Mouse (Mus musculus) embryonic facial prominence, embryonic 14.5 days (tissue): Measurements from ENCODE around the gene Cda. TPM values are rescaled to one million over a fixed set of nuclear protein-coding genes. Genes with fewer than 3 reads are reported as not detected.
A peak's percentile ranks its signal among the peaks of the same experiment; 100 is the strongest.
"Not testable (repeated sequence)": the region's sequence is repeated elsewhere in the genome, so short reads cannot be mapped to it uniquely, and the experiment has no call there.

Experiments used
- ATAC-seq: fragments of 200-750 bp; cut with Nextera tagmentation; 2 replicates; pipeline ENCODE4 v1.8.0; 2017; ENCODE audit warnings: low read depth, moderate number of reproducible peaks, moderate TSS enrichment
- DNase-seq: peaks from one replicate; pipeline ENCODE4 v3.0.0-alpha.2; 2015; ENCODE audit warnings: low spot score
- H3K27ac ChIP-seq: fragments of 300-500 bp; sonication (generic); replicated peaks from 2 replicates; pipeline ENCODE4 v1.5.1; 2014; ENCODE audit warnings: low read depth, mild to moderate bottlenecking, low read length, moderate library complexity
- H3K27me3 ChIP-seq: fragments of 300-500 bp; sonication (generic); replicated peaks from 2 replicates; pipeline ENCODE4 v1.6.1; 2014; ENCODE audit warnings: low read length; ENCODE audit not compliant: control insufficient read depth, insufficient read depth
- H3K36me3 ChIP-seq: fragments of 300-500 bp; sonication (generic); 2 replicates; pipeline ENCODE4 v1.6.1; 2014; ENCODE audit warnings: low read length, mixed read lengths; ENCODE audit not compliant: control insufficient read depth, insufficient read depth
- H3K4me1 ChIP-seq: fragments of 300-500 bp; sonication (generic); 2 replicates; pipeline ENCODE4 v1.6.1; 2014; ENCODE audit warnings: antibody characterized with exemption, low read length; ENCODE audit not compliant: control insufficient read depth, insufficient read depth
- H3K4me2 ChIP-seq: fragments of 300-500 bp; sonication (generic); 2 replicates; pipeline ENCODE4 v1.6.1; 2014; ENCODE audit warnings: low read depth, mild to moderate bottlenecking, low read length, moderate library complexity, mixed read lengths
- H3K4me3 ChIP-seq: fragments of 300-500 bp; sonication (generic); 2 replicates; pipeline ENCODE4 v1.5.1; 2014; ENCODE audit warnings: low read depth, mild to moderate bottlenecking, low read length
- H3K9ac ChIP-seq: fragments of 300-500 bp; sonication (generic); 2 replicates; pipeline ENCODE4 v1.6.1; 2014; ENCODE audit warnings: low read depth, mild to moderate bottlenecking, low read length, moderate library complexity, mixed read lengths
- H3K9me3 ChIP-seq: fragments of 300-500 bp; sonication (generic); 2 replicates; pipeline ENCODE4 v1.6.1; 2016; ENCODE audit warnings: low read length; ENCODE audit not compliant: control insufficient read depth
- WGBS: fragments of 180-500 bp; shearing (Covaris S2); extraction: QIAGEN DNeasy Blood & Tissue Kit; methylation state at CpG from one replicate; pipeline ENCODE4 v1.1.7; 2014; 5-methylcytosine and 5-hydroxymethylcytosine counted together
- polyA plus RNA-seq: library from polyadenylated mRNA; unstranded; fragments of >200 nt; fragmentation: Nextera tagmentation; extraction: Ambion mirVana; gene quantifications from 2 replicates; pipeline ENCODE4 v1.2.1, GENCODE M21; 2014

Cda gene
- polyA plus RNA-seq, 1 experiment from 2014 or later, result 6.3 TPM

GRCm38 (mm10) chr4:138335036-138335435 lies 32.8 kb downstream of the Cda start:
- 83% methylated on average over 12 of the region's 12 CpGs for WGBS
- ATAC-seq, result no peak

GRCm38 (mm10) chr4:138333135-138333534 lies 34.7 kb downstream of the Cda start:
- Histone ChIP-seq H3K27me3 (0 out of 2 replicates have a peak, but pooled peaks cover 5% of the 10 kb centered on the region), H3K4me3 (no peak overlapping the region), H3K4me2 (no peak overlapping the region), H3K9me3 (no peaks in the 10 kb centered on the region), H3K27ac (no peak overlapping the region), H3K36me3 (no peaks in the 10 kb centered on the region), H3K4me1 (no peaks in the 10 kb centered on the region), H3K9ac (no peak overlapping the region)
- no peak for ATAC-seq
- no peak for DNase-seq
- 79% methylated on average over 4 of the region's 4 CpGs for WGBS

More at GRCm38 (mm10) chr4:138335036-138335435, 32.8 kb downstream of the Cda start:
- 0 out of 2 replicates have a peak, but pooled peaks cover 5% of the 10 kb centered on the region for H3K27me3 ChIP-seq
- H3K27ac ChIP-seq, result no peak overlapping the region
- H3K36me3 ChIP-seq, result no peaks in the 10 kb centered on the region
- H3K4me2 ChIP-seq, result no peak overlapping the region
- H3K9ac ChIP-seq, result no peak overlapping the region
- DNase-seq, result no peak
- no peak overlapping the region for H3K4me3 ChIP-seq
- no peaks in the 10 kb centered on the region for H3K9me3 ChIP-seq
- H3K4me1 ChIP-seq, result no peaks in the 10 kb centered on the region

GRCm38 (mm10) chr4:138331647-138332046 lies 36.1 kb downstream of the Cda start:
- Histone ChIP-seq H3K4me2 (no peak overlapping the region), H3K27ac (no peak overlapping the region), H3K9me3 (no peaks in the 10 kb centered on the region), H3K36me3 (no peaks in the 10 kb centered on the region), H3K4me1 (no peaks in the 10 kb centered on the region), H3K27me3 (0 out of 2 replicates have a peak, but pooled peaks cover 5% of the 10 kb centered on the region), H3K4me3 (no peak overlapping the region), H3K9ac (no peak overlapping the region)
- 80% methylated on average over 9 of the region's 9 CpGs for WGBS
- no peak for DNase-seq
- no peak for ATAC-seq

GRCm38 (mm10) chr4:138330264-138330671 lies 37.5 kb downstream of the Cda start:
- ATAC-seq (peak; percentile 66), DNase-seq (peak; percentile 85)
- H3K27ac ChIP-seq, result no peak overlapping the region
- H3K9me3 ChIP-seq, result no peaks in the 10 kb centered on the region
- 12% methylated on average over 15 of the region's 15 CpGs for WGBS
- H3K27me3 ChIP-seq, result 0 out of 2 replicates have a peak, but pooled peaks cover 5% of the 10 kb centered on the region
- H3K4me3 ChIP-seq, result no peak overlapping the region
- no peaks in the 10 kb centered on the region for H3K4me1 ChIP-seq
- H3K9ac ChIP-seq, result no peak overlapping the region
- no peak overlapping the region for H3K4me2 ChIP-seq
- H3K36me3 ChIP-seq, result no peaks in the 10 kb centered on the region

- no peak for ATAC-seq
- Histone ChIP-seq H3K4me1 (no peaks in the 10 kb centered on the region), H3K27me3 (0 out of 2 replicates have a peak, but pooled peaks cover 5% of the 10 kb centered on the region), H3K9ac (0 out of 2 replicates have a peak overlapping the region, but pooled peaks have one; percentile 5), H3K36me3 (no peaks in the 10 kb centered on the region), H3K9me3 (no peaks in the 10 kb centered on the region), H3K4me3 (peak overlapping the region; percentile 27), H3K27ac (peak overlapping the region; percentile 34; the same call in 1 of the 2 replicates), H3K4me2 (peak overlapping the region; percentile 46)
- DNase-seq, result no peak
- 67% methylated on average over 7 of the region's 7 CpGs for WGBS
Measured at GRCm38 (mm10) chr4:138327891-138328470, 39.8 kb downstream of the Cda start.

- not testable (repeated sequence) for H3K4me3 ChIP-seq, H3K4me2 ChIP-seq, H3K36me3 ChIP-seq, ATAC-seq, H3K27me3 ChIP-seq, H3K4me1 ChIP-seq, H3K9me3 ChIP-seq, DNase-seq, H3K27ac ChIP-seq, H3K9ac ChIP-seq
- WGBS, result 67% methylated on average over 7 of the region's 12 CpGs
Measured at GRCm38 (mm10) chr4:138327155-138327554, 40.6 kb downstream of the Cda start.

GRCm38 (mm10) chr4:138326077-138326695 lies 41.6 kb downstream of the Cda start, which contains the start of gene Pink1:
Gene Pink1, minus strand, starts transcription at chr4:138326307.
- Histone ChIP-seq H3K4me3 (peak within 1 kb of the TSS; percentile 73), H3K9ac (peak within 1 kb of the TSS; percentile 93), H3K36me3 (no peaks in the 10 kb centered on the region), H3K27me3 (no peaks in the 10 kb centered on the region), H3K27ac (peak within 1 kb of the TSS; percentile 94), H3K4me2 (peak within 1 kb of the TSS; percentile 52), H3K4me1 (no peaks in the 10 kb centered on the region), H3K9me3 (no peaks in the 10 kb centered on the region)
- WGBS, result 8% methylated on average over 22 of the region's 41 CpGs
- DNase-seq, result peak; percentile 86
- peak; percentile 56 for ATAC-seq

GRCm38 (mm10) chr4:138325466-138326076 lies 42.2 kb downstream of the Cda start:
- Histone ChIP-seq H3K4me1 (no peaks in the 10 kb centered on the region), H3K27ac (peak overlapping the region; percentile 94), H3K4me2 (peak overlapping the region; percentile 52), H3K27me3 (no peaks in the 10 kb centered on the region), H3K4me3 (peak overlapping the region; percentile 73), H3K9ac (peak overlapping the region; percentile 93), H3K36me3 (no peaks in the 10 kb centered on the region), H3K9me3 (no peaks in the 10 kb centered on the region)
- DNase-seq (peak; percentile 92), ATAC-seq (peak; percentile 86)
- WGBS, result 1% methylated on average over 20 of the region's 45 CpGs
